In the genomic region with DNA sequence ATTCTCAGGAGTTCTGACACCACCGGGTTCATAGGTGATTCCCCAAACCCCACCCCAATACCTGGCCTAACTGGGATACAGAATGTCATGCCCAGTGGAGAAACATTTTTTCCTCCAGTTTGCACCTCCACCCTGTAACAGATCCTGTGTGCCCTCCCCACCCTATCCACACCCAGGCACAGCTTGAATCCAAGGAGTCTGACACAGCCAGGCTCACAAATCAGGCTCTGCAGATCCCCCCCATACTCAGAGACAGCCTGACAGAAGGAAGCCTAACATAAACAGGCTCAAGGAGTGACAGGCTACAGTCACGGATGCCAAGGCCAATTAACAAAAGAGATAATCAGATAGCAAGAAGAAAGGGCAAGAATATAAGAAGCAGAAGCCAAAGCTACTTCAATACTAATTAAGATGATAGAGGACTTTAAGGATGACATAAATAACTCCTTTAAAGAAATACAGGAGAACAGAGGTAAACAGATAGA, we compare ENCODE assay signal across 27 mouse cellular contexts.
A peak's percentile ranks its signal among the peaks of the same experiment; 100 is the strongest.
DNase-seq lines count a peak whose midpoint lies in the region; ATAC-seq and TF ChIP-seq lines count a peak whose summit lies in the region.
"Had no signal": no experiment of that assay in that cellular context is flagged by ENCODE, and none has a peak within 500 bp of the region (broad histone marks: within the 10 kb centered on the region; RNA-seq: fewer than 3 reads in every experiment).

No protein-coding gene starts in this region.

- WGBS in forebrain, embryonic 15.5 days = 49% methylated on average over 2 of the region's 2 CpGs
- WGBS in forebrain, embryonic 10.5 days = 65% methylated on average over 2 of the region's 2 CpGs
- WGBS in midbrain, embryonic 11.5 days = 56% methylated on average over 2 of the region's 2 CpGs
- WGBS in midbrain, embryonic 13.5 days = 49% methylated on average over 2 of the region's 2 CpGs
- whole genome bisulfite sequencing in forebrain, postnatal 0 days = 53% methylated on average over 2 of the region's 2 CpGs

- DNase-seq in cerebellum, postnatal 10 days = peak; percentile 16 to 20
- no peak for DNase-seq in cerebellum, postnatal 14 days
- DNase-seq in forebrain, embryonic 10.5 days (ENCODE audit: extremely low spot score, low spot score) = no peak
- DNase-seq in midbrain, embryonic 11.5 days (ENCODE audit: low spot score, missing footprints) = no peak
- no peak for DNase-seq in forebrain, postnatal 0 days
- DNase-seq in ovary, postnatal 14 days (ENCODE audit: low spot score) = no peak
- DNase-seq: adrenal gland, adult 8-10 months; adrenal gland, postnatal 25 days; cerebellum, adult 18-20 months; cerebellum, adult 9-10 months; cerebellum, postnatal 36 days; embryo, embryonic 11 days; gastrocnemius, adult 2 months; gastrocnemius, postnatal 14 days; heart, adult 18-20 months; heart, postnatal 10 days; heart, postnatal 4 days had no signal

- H3K36me3 ChIP-seq in forebrain, embryonic 15.5 days = no peaks in the 10 kb centered on the region
- no peaks in the 10 kb centered on the region for H3K36me3 ChIP-seq in forebrain, embryonic 10.5 days (replicated peaks)
- H3K36me3 ChIP-seq in midbrain, embryonic 11.5 days (ENCODE audit: control insufficient read depth, insufficient read depth, low read length) = no peaks in the 10 kb centered on the region
- no peaks in the 10 kb centered on the region for H3K36me3 ChIP-seq in midbrain, embryonic 13.5 days
- H3K36me3 ChIP-seq in forebrain, postnatal 0 days (ENCODE audit: insufficient read depth) = no peaks in the 10 kb centered on the region
- H3K36me3 ChIP-seq: embryonic facial prominence, embryonic 10.5 days; embryonic facial prominence, embryonic 13.5 days; heart, embryonic 12.5 days; heart, embryonic 15.5 days; hindbrain, embryonic 15.5 days had no signal

- peaks cover 29% of the 10 kb centered on the region for H3K4me1 ChIP-seq in forebrain, embryonic 15.5 days
- H3K4me1 ChIP-seq in forebrain, embryonic 10.5 days = peaks cover 23% of the 10 kb centered on the region
- peaks cover 13% of the 10 kb centered on the region for H3K4me1 ChIP-seq in midbrain, embryonic 11.5 days (ENCODE audit: control insufficient read depth, insufficient read depth, low read length)
- peaks cover 22% of the 10 kb centered on the region for H3K4me1 ChIP-seq in midbrain, embryonic 13.5 days (replicated peaks)
- H3K4me1 ChIP-seq in forebrain, postnatal 0 days (ENCODE audit: insufficient read depth) = peaks cover 17% of the 10 kb centered on the region; the same call in 1 of the 2 replicates

- H3K27ac ChIP-seq in forebrain, embryonic 15.5 days (replicated peaks) = no peak overlapping the region
- no peak overlapping the region for H3K27ac ChIP-seq in forebrain, embryonic 10.5 days
- H3K27ac ChIP-seq in midbrain, embryonic 11.5 days (ENCODE audit: low read depth, low read length) = no peak overlapping the region
- H3K27ac ChIP-seq in midbrain, embryonic 13.5 days = no peak overlapping the region
- no peak overlapping the region for H3K27ac ChIP-seq in forebrain, postnatal 0 days (ENCODE audit: low read depth, low read length)
- H3K27ac ChIP-seq: embryonic facial prominence, embryonic 10.5 days; embryonic facial prominence, embryonic 13.5 days; gastrocnemius, adult 2 months; heart, embryonic 15.5 days; hindbrain, embryonic 15.5 days had no signal

- no peak for TF ChIP-seq CTCF in forebrain, postnatal 0 days (IDR thresholded peaks at IDR 0.05; ENCODE audit: low read depth)

- H3K9me3 ChIP-seq in forebrain, embryonic 15.5 days = no peaks in the 10 kb centered on the region
- H3K9me3 ChIP-seq in forebrain, embryonic 10.5 days = no peaks in the 10 kb centered on the region; the same call in 1 of the 2 replicates
- no peaks in the 10 kb centered on the region for H3K9me3 ChIP-seq in midbrain, embryonic 11.5 days (ENCODE audit: control insufficient read depth, low read length)
- no peaks in the 10 kb centered on the region; the same call in 1 of the 2 replicates for H3K9me3 ChIP-seq in midbrain, embryonic 13.5 days
- no peaks in the 10 kb centered on the region for H3K9me3 ChIP-seq in forebrain, postnatal 0 days (ENCODE audit: low read length)
- H3K9me3 ChIP-seq: embryonic facial prominence, embryonic 10.5 days; embryonic facial prominence, embryonic 13.5 days; heart, embryonic 12.5 days; heart, embryonic 15.5 days had no signal

- no peak overlapping the region for H3K4me2 ChIP-seq in forebrain, embryonic 15.5 days (replicated peaks)
- H3K4me2 ChIP-seq in midbrain, embryonic 11.5 days = no peak overlapping the region
- no peak overlapping the region for H3K4me2 ChIP-seq in midbrain, embryonic 13.5 days (replicated peaks)
- H3K4me2 ChIP-seq in forebrain, postnatal 0 days (ENCODE audit: low read depth) = no peak overlapping the region
- H3K4me2 ChIP-seq: embryonic facial prominence, embryonic 13.5 days; heart, embryonic 12.5 days; heart, embryonic 15.5 days; hindbrain, embryonic 15.5 days had no signal

- peak; percentile 47; the same call in 1 of the 2 replicates for ATAC-seq in forebrain, embryonic 15.5 days (replicated peaks)
- peak; percentile 49; the same call in 1 of the 2 replicates for ATAC-seq in midbrain, embryonic 11.5 days (ENCODE audit: low FRiP score)
- no peak for ATAC-seq in midbrain, embryonic 13.5 days
- peak; percentile 53 for ATAC-seq in forebrain, postnatal 0 days
- ATAC-seq: activated CD4-positive, CD25-positive, alpha-beta regulatory T cell, adult 4 months; intestine, postnatal 0 days had no signal

- no peak overlapping the region for H3K4me3 ChIP-seq in forebrain, embryonic 15.5 days
- H3K4me3 ChIP-seq in forebrain, embryonic 10.5 days = no peak overlapping the region
- H3K4me3 ChIP-seq in midbrain, embryonic 11.5 days (ENCODE audit: low read depth, low read length) = no peak overlapping the region
- no peak overlapping the region for H3K4me3 ChIP-seq in midbrain, embryonic 13.5 days (replicated peaks)
- H3K4me3 ChIP-seq in forebrain, postnatal 0 days (ENCODE audit: low read depth, low read length) = no peak overlapping the region
- H3K4me3 ChIP-seq: embryonic facial prominence, embryonic 10.5 days; embryonic facial prominence, embryonic 13.5 days; erythroblast, embryonic 14.5 days; gastrocnemius, adult 2 months; heart, embryonic 12.5 days; heart, embryonic 15.5 days; hindbrain, embryonic 15.5 days had no signal

- H3K27me3 ChIP-seq in forebrain, embryonic 15.5 days = no peaks in the 10 kb centered on the region
- no peaks in the 10 kb centered on the region for H3K27me3 ChIP-seq in forebrain, embryonic 10.5 days (ENCODE audit: poor library complexity, severe bottlenecking)
- no peaks in the 10 kb centered on the region for H3K27me3 ChIP-seq in midbrain, embryonic 11.5 days (ENCODE audit: control insufficient read depth, insufficient read depth, low read length)
- no peaks in the 10 kb centered on the region for H3K27me3 ChIP-seq in midbrain, embryonic 13.5 days
- H3K27me3 ChIP-seq in forebrain, postnatal 0 days (ENCODE audit: insufficient read depth, low read length) = no peaks in the 10 kb centered on the region
- H3K27me3 ChIP-seq: embryonic facial prominence, embryonic 13.5 days; heart, embryonic 12.5 days; heart, embryonic 15.5 days; hindbrain, embryonic 15.5 days had no signal

- no peak overlapping the region for H3K9ac ChIP-seq in forebrain, embryonic 15.5 days (replicated peaks)
- H3K9ac ChIP-seq in midbrain, embryonic 11.5 days (ENCODE audit: low read length) = no peak overlapping the region
- H3K9ac ChIP-seq in midbrain, embryonic 13.5 days (replicated peaks) = no peak overlapping the region
- H3K9ac ChIP-seq in forebrain, postnatal 0 days = no peak overlapping the region
- H3K9ac ChIP-seq: embryonic facial prominence, embryonic 13.5 days; heart, embryonic 12.5 days; heart, embryonic 15.5 days; hindbrain, embryonic 15.5 days had no signal

Comparison
In these comparisons a context has a peak if more than half of its experiments do, and no peak if none do; other contexts are left out.
1. DNase-seq: peak in cerebellum, postnatal 10 days (2 of 2); none in cerebellum, postnatal 14 days (0 of 2), forebrain, embryonic 10.5 days (single experiment), midbrain, embryonic 11.5 days (single experiment), forebrain, postnatal 0 days (single experiment) and ovary, postnatal 14 days (single experiment).